Mouse (Mus musculus) ES-Bruce4 (cell line): ENCODE measurements around the gene Adgrl1. TPM values are rescaled to one million over a fixed set of nuclear protein-coding genes. Genes with fewer than 3 reads are reported as not detected.

Experiments
- H3K27ac ChIP-seq: 2 replicates; pipeline ENCODE4 v1.5.1; 2012; ENCODE audit warnings: low read length, inconsistent platforms; ENCODE audit not compliant: insufficient read depth
- H3K27me3 ChIP-seq: 2 replicates; pipeline ENCODE4 v1.6.1; 2012; ENCODE audit warnings: mild to moderate bottlenecking, low read length, inconsistent platforms; ENCODE audit not compliant: control insufficient read depth, poor library complexity, insufficient read depth, severe bottlenecking
- H3K36me3 ChIP-seq: 2 replicates; pipeline ENCODE4 v1.6.1; 2012; ENCODE audit warnings: inconsistent platforms, mild to moderate bottlenecking, low read length, moderate library complexity; ENCODE audit not compliant: control insufficient read depth, poor library complexity, insufficient read depth, severe bottlenecking
- H3K4me1 ChIP-seq: one replicate; pipeline ENCODE4 v1.8.1; 2011; ENCODE audit warnings: low read length; ENCODE audit not compliant: control insufficient read depth, insufficient read depth
- H3K4me3 ChIP-seq: 2 replicates; pipeline ENCODE4 v1.5.1; 2011; ENCODE audit warnings: low read depth, mild to moderate bottlenecking, low read length
- H3K9ac ChIP-seq: 2 replicates; pipeline ENCODE4 v1.6.1; 2012; ENCODE audit warnings: low read depth, mild to moderate bottlenecking, inconsistent platforms; ENCODE audit not compliant: poor library complexity, severe bottlenecking
- H3K9me3 ChIP-seq: replicated peaks from 2 replicates; pipeline ENCODE4 v1.6.1; 2012; ENCODE audit warnings: mild to moderate bottlenecking, low read length, inconsistent platforms; ENCODE audit not compliant: control insufficient read depth, poor library complexity, insufficient read depth, severe bottlenecking
- CTCF ChIP-seq: IDR thresholded peaks from one replicate; pipeline ENCODE4 v1.8.1; 2011; ENCODE audit warnings: low read depth, low read length
- EP300 ChIP-seq: IDR thresholded peaks from 2 replicates; pipeline ENCODE4 v1.6.1; 2011; ENCODE audit warnings: low read depth, low read length; ENCODE audit not compliant: insufficient read depth
- POLR2A ChIP-seq: IDR thresholded peaks from one replicate; pipeline ENCODE4 v1.8.1; 2011; ENCODE audit warnings: low read length; ENCODE audit not compliant: insufficient read depth
- polyA plus RNA-seq: library from polyadenylated mRNA; stranded (reverse); fragments of >200 nt; gene quantifications from 2 replicates; pipeline ENCODE4 v1.2.4, GENCODE M21; 2011; ENCODE audit warnings: low read depth; ENCODE audit not compliant: missing spikeins, insufficient read depth, insufficient read length

Gene Adgrl1
- polyA plus RNA-seq, 1 experiment, result 64.7 TPM

DNA sequence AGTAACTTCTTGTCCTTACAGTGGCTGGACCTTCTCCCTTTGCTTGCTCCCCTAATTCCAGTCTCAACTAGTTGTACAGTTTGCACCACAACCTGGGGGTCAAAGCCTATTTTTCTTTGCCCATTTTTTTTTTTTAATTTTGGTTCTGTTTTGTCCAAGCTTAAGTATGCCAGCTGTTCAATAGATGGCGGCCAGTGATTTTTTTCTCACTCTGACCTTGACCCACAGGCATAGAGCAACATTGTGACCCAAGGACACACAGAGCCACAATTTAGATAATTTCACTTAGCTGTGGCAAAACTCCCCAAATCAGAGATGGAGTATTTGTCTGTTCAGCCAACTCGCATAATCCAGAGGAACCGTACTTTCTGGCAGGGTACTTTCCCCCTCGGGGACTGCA lies 71.2 kb downstream of the Adgrl1 start:
- Histone ChIP-seq H3K36me3 (peaks cover 28% of the 10 kb centered on the region), H3K27me3 (no peaks in the 10 kb centered on the region), H3K9ac (no peak overlapping the region), H3K4me3 (no peak overlapping the region), H3K4me1 (no peaks in the 10 kb centered on the region), H3K9me3 (no peaks in the 10 kb centered on the region), H3K27ac (no peak overlapping the region)
- TF ChIP-seq CTCF (no peak), POLR2A (no peak), EP300 (no peak)

DNA sequence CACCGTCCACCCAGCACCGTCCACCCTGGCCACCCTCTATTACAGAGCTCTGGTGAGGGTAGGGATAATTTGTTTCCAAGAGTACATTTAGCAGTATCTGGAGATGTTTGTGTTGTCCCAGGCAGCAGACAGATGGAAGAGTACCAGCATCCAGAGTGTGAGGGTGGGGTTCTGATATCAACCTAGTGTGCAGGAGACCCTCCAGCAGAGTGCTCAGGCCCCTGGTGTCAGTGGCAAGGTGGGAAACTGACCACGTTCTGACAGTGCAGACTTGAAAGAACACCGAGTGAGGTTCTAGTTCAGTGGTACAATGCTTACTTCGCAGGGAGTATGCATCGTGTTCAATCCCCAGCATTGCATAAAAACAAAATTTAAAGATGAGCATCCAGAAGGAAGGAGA lies 71.8 kb downstream of the Adgrl1 start:
- H3K9me3 ChIP-seq, result no peaks in the 10 kb centered on the region
- H3K36me3 ChIP-seq, result peaks cover 25% of the 10 kb centered on the region
- H3K27me3 ChIP-seq, result no peaks in the 10 kb centered on the region
- TF ChIP-seq POLR2A, result no peak
- no peak for TF ChIP-seq EP300
- TF ChIP-seq CTCF, result no peak
- peak overlapping the region; percentile 72; the same call in 1 of the 2 replicates for H3K9ac ChIP-seq
- no peak overlapping the region for H3K4me3 ChIP-seq
- H3K27ac ChIP-seq, result no peak overlapping the region
- no peaks in the 10 kb centered on the region for H3K4me1 ChIP-seq

DNA sequence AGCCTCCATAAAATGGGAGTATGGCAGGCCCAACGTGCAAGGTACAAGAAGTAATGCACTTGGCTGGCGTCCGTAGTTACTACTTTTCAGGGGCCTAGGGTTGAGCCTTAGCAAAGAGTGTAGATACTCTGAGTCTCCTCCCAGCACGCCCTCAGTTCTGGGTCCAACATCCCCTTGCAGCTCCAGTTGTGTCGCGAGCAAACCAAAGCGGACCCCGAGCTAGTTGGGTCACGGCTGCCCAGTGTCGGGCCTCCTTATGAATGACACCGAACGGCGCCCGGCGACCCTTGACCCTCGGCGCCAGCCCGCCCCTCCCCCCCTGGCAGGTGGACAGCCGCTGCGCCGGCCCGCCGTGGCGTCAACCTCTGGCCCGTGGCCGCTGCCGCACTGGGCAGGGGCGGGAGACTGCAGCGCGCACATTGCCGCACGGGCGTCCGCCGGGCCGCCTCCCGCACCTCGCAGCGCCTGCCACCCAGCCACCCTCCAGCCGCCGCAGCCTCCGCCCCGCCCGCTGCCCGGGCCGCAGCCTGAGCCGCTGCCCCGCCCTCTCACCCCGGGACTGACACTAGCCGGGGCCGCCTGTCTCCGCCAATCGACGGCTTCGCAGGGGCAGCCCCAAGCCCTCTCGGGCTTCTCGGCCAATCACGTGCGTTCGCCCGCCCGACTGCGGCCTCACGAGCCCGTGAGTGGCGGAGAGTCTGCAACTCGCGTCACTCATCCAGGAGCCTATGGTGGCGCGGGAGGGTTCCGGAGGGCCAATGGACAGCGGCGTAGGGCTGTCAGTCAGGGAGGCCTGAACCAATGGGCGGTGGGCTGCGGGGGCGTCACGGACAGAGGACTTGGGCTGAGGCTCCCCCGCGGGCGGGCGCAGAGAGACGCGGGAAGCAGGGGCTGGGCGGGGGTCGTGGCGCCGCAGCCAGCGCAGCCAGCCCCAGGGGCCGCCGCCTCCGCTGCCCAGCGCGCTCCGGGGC lies 72.5 kb downstream of the Adgrl1 start, which contains the start of gene Prkaca:
Prkaca (plus strand) TSS at position 844 of the 971 bp plus-strand sequence.
- H3K9ac ChIP-seq, result peak within 1 kb of the TSS; percentile 72
- peak within 1 kb of the TSS; percentile 89 for H3K4me3 ChIP-seq
- H3K9me3 ChIP-seq, result no peaks in the 10 kb centered on the region
- H3K36me3 ChIP-seq, result peaks cover 19% of the 10 kb centered on the region
- H3K27ac ChIP-seq, result no peak within 1 kb of the TSS
- H3K27me3 ChIP-seq, result no peaks in the 10 kb centered on the region
- no peaks in the 10 kb centered on the region for H3K4me1 ChIP-seq
- TF ChIP-seq POLR2A, result no peak
- TF ChIP-seq CTCF, result no peak
- no peak for TF ChIP-seq EP300

DNA sequence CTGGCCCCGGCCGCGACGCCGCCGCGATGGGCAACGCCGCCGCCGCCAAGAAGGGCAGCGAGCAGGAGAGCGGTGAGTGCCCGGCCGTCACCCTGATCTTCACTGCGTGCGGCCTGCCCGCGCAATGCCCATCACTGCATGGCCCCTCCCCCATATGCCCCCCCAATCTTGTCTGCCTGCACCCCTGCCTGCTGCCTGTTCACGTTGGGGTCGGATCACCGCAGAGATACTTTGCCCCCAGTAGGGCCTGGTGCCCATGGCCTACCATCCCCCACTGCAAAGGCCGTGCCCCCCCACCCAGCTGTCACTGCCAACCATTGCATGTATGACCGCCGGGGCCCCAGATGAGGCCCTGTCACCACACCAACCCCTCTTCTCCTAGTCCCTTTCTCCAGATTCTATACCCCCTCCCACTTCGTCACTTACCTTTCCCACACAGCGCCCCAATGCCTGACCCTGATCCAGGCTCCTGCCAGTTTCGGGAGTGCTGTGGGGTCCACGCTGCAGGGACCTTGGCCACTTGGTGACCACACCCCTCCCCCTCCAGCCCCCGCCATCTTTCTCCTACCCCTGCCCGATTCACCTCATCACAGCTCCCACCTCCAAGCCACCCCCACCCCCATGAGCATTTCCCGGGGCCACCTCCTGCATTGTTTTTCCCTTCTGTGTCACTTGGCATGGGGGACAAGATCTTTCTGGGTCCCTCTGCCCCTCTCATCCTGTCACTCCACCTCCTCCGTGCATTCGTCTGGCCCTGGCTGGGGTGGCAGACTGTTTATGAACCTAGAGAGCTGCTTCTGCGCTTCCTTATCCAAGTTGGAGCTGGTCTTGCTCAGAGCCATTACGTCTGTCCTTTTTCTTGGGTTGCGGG lies 73.5 kb downstream of the Adgrl1 start:
- Histone ChIP-seq H3K4me3 (peak overlapping the region; percentile 89), H3K4me1 (no peaks in the 10 kb centered on the region), H3K27ac (no peak overlapping the region), H3K27me3 (no peaks in the 10 kb centered on the region), H3K36me3 (peaks cover 14% of the 10 kb centered on the region), H3K9me3 (no peaks in the 10 kb centered on the region), H3K9ac (peak overlapping the region; percentile 69)
- TF ChIP-seq CTCF (no peak), POLR2A (no peak), EP300 (no peak)

DNA sequence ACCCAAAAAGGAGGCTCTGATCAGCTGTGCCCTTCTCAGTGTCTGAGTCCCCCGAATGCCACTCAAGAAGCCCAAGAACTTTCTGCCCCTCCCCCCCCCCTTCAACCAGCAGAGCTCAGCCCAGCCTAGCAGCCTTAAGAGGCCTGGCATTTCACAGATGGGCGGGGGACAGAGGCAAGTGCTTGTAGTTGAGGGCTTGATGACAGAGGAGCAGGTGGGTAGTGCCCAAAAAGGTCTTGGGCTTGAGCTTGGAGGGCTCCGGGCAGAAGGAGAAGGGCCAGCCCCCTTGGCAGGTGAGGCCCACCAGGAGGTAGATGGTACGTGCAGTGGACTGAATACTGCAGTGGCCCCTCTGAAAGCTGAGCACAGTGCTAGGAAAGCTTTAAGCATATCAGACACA lies 74.6 kb downstream of the Adgrl1 start:
- no peaks in the 10 kb centered on the region for H3K9me3 ChIP-seq
- H3K4me3 ChIP-seq, result no peak overlapping the region
- no peak overlapping the region for H3K27ac ChIP-seq
- H3K4me1 ChIP-seq, result no peaks in the 10 kb centered on the region
- H3K27me3 ChIP-seq, result no peaks in the 10 kb centered on the region
- H3K36me3 ChIP-seq, result peaks cover 3% of the 10 kb centered on the region
- TF ChIP-seq CTCF, result no peak
- no peak for TF ChIP-seq POLR2A
- no peak for TF ChIP-seq EP300
- no peak overlapping the region for H3K9ac ChIP-seq
